Mouse (Mus musculus) ES-Bruce4 (cell line): ENCODE results near the gene Ugt1a2.

Experiments used
- CTCF ChIP-seq: IDR thresholded peaks from one replicate; pipeline ENCODE4 v1.8.1; 2011; ENCODE audit warnings: low read depth, low read length
- EP300 ChIP-seq: IDR thresholded peaks from 2 replicates; pipeline ENCODE4 v1.6.1; 2011; ENCODE audit warnings: low read depth, low read length; ENCODE audit not compliant: insufficient read depth
- POLR2A ChIP-seq: IDR thresholded peaks from one replicate; pipeline ENCODE4 v1.8.1; 2011; ENCODE audit warnings: low read length; ENCODE audit not compliant: insufficient read depth

GRCm38 (mm10) chr1:88249596-88249995 lies 49.2 kb downstream of the Ugt1a2 start:
- TF ChIP-seq CTCF = no peak
- no peak for TF ChIP-seq POLR2A
- TF ChIP-seq EP300 = no peak
